Mouse (Mus musculus): ENCODE measurements around the gene Cgn. TPM values are rescaled to one million over a fixed set of nuclear protein-coding genes. Genes with fewer than 3 reads are reported as not detected.

Gene Cgn
- polyA plus RNA-seq (2016; fragmentation: Nextera tagmentation; extraction: Ambion mirVana): 7.2 and 8.1 TPM in 2 replicates

DNA sequence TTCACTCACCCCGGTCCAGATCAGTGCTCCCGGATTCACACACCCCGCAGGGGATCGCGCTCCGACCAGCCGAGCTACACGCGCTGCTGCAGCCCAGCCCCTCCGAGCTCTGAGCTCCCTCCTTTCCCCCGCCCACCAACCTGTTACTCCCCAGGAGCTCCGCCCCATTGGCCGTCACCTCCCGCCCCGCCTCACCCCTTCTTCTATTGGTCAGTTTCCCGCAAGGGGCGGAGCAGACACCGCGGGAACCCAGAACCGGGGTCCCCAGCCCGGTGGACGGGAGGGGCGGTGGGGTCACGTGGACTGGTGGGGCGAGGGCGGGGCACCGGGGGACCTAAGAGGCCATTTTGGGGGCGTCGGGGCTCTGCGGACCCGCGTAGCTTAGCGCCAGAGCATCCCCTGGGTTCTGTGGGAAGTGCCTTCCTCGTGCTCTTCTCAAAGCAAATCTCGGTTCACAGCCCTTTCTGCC, at the start of gene Cgn:
Gene Cgn (minus strand): TSS at position 126 of the 469 bp plus-strand sequence.
- Histone ChIP-seq H3K27me3 (peaks cover 7% of the 10 kb centered on the region; the same call in 1 of the 2 replicates), H3K4me2 (replicated peaks) (peak within 1 kb of the TSS; percentile 86), H3K9ac (peak within 1 kb of the TSS; percentile 60), H3K36me3 (no peaks in the 10 kb centered on the region), H3K27ac (0 out of 2 replicates have a peak within 1 kb of the TSS, but pooled peaks have one; percentile 47), H3K4me1 (peaks cover 5% of the 10 kb centered on the region), H3K4me3 (peak within 1 kb of the TSS; percentile 47), H3K9me3 (no peaks in the 10 kb centered on the region)
- 0% methylated on average over 34 of the region's 35 CpGs for WGBS
- ATAC-seq (ENCODE audit: insufficient number of reproducible peaks, insufficient read depth, low FRiP score, low TSS enrichment): peak; percentile 91

GRCm38 (mm10) chr3:94835396-94835795, 49.1 kb upstream of the Cgn start:
- H3K4me3 ChIP-seq: no peak overlapping the region
- H3K4me1 ChIP-seq: peaks cover 8% of the 10 kb centered on the region
- 0 out of 2 replicates have a peak, but pooled peaks cover 3% of the 10 kb centered on the region for H3K9me3 ChIP-seq
- H3K27me3 ChIP-seq: 0 out of 2 replicates have a peak, but pooled peaks cover 3% of the 10 kb centered on the region
- no peak overlapping the region for H3K4me2 ChIP-seq (replicated peaks)
- 80% methylated on average over 3 of the region's 3 CpGs for WGBS
- H3K27ac ChIP-seq: no peak overlapping the region
- no peaks in the 10 kb centered on the region for H3K36me3 ChIP-seq
- H3K9ac ChIP-seq: no peak overlapping the region
- ATAC-seq (ENCODE audit: insufficient number of reproducible peaks, insufficient read depth, low FRiP score, low TSS enrichment): no peak

DNA sequence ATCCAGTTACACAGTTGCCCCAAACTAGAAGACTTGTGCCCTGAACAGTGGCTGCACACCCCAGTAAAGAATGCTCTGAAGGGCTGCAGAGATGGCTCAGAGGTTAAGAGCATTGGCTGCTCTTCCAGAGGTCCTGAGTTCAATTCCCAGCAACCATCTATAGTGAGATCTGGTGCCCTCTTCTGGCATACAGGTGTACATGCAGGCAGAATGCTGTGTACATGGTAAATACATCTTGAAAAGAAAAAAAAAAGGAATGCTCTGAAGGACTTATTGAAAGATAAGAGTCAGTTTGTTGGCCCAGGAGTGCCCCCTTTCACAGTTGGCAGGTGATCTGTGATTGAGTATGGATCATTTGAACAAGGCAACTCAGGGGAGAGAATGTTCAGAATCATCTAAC, 47.1 kb upstream of the Cgn start:
- Histone ChIP-seq H3K9me3 (0 out of 2 replicates have a peak, but pooled peaks cover 3% of the 10 kb centered on the region), H3K4me3 (no peak overlapping the region), H3K36me3 (no peaks in the 10 kb centered on the region), H3K4me1 (no peaks in the 10 kb centered on the region), H3K9ac (no peak overlapping the region), H3K4me2 (replicated peaks) (no peak overlapping the region), H3K27ac (no peak overlapping the region), H3K27me3 (0 out of 2 replicates have a peak, but pooled peaks cover 3% of the 10 kb centered on the region)
- ATAC-seq (ENCODE audit: insufficient number of reproducible peaks, insufficient read depth, low FRiP score, low TSS enrichment): no peak

DNA sequence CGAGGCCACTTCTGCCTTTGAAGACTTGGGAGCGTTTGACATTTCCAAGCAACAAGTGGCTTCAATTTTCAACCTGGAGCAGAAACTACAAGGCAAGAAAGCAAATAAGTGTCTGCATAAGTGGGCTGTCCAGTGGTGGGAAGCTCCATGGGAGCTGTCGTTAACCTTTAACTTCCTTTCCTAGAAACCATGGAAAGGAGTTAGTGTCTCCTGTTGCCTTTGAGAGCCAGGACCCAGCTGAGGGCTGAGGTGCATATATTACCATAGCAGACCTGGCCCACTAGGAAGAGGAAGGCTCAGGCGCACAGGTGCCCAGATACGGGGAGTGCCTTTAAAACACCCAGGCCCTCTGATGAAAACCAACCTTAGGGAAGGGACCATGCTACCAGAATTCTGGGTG, 46.4 kb upstream of the Cgn start:
- ATAC-seq (ENCODE audit: insufficient number of reproducible peaks, insufficient read depth, low FRiP score, low TSS enrichment): no peak
- Histone ChIP-seq H3K4me1 (no peaks in the 10 kb centered on the region), H3K27ac (no peak overlapping the region), H3K9ac (no peak overlapping the region), H3K4me2 (replicated peaks) (no peak overlapping the region), H3K4me3 (no peak overlapping the region), H3K36me3 (no peaks in the 10 kb centered on the region), H3K9me3 (0 out of 2 replicates have a peak, but pooled peaks cover 3% of the 10 kb centered on the region), H3K27me3 (0 out of 2 replicates have a peak, but pooled peaks cover 3% of the 10 kb centered on the region)
- WGBS: 68% methylated on average over 5 of the region's 5 CpGs

DNA sequence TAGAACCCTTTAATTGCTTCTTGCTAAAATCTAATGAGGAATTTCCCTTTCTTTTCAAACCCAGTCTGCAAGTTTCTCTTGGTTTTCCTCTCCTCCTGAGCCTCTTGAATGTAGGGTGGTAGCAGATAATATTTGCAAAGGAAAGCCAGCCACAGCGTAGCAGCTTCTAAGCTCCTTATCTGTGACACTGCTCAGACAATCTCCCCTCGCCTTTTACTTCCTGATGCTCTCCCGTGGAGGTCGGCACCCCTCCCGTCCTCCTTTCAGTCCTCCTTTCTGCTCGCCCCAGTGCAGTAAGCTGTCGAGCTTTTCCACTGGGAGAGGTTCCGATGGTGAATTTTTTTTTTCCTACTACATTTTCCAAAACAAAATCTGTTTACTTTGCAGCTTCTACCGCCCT, 45.8 kb upstream of the Cgn start:
- Histone ChIP-seq H3K4me1 (no peaks in the 10 kb centered on the region), H3K9ac (no peak overlapping the region), H3K4me3 (no peak overlapping the region), H3K27me3 (0 out of 2 replicates have a peak, but pooled peaks cover 3% of the 10 kb centered on the region), H3K4me2 (replicated peaks) (no peak overlapping the region), H3K27ac (no peak overlapping the region), H3K36me3 (no peaks in the 10 kb centered on the region), H3K9me3 (0 out of 2 replicates have a peak, but pooled peaks cover 3% of the 10 kb centered on the region)
- no peak for ATAC-seq (ENCODE audit: insufficient number of reproducible peaks, insufficient read depth, low FRiP score, low TSS enrichment)
- 19% methylated on average over 9 of the region's 9 CpGs for WGBS

DNA sequence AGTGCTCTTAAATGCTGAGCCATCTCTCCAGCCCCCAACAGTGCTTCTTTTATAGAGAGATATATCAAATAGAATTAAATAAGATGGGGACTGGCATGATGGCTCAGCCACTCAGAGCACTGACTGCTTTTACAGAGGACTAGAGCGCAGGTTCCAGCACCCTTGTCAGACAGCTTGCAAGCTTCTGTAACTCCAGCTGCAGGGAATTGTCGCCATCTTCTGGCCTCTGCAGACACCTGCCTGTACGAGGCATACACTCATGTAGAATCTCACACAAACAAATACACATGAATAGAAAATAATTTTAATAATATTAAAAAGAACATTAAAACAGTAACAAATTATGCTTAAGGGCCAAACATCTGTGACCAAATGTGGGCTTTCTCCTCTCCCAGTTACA, 37.8 kb upstream of the Cgn start:
- no peak overlapping the region for H3K27ac ChIP-seq
- ATAC-seq (ENCODE audit: insufficient number of reproducible peaks, insufficient read depth, low FRiP score, low TSS enrichment): no peak

GRCm38 (mm10) chr3:94822082-94822481, 35.8 kb upstream of the Cgn start:
- Histone ChIP-seq H3K4me3 (peak overlapping the region; percentile 60; the same call in 1 of the 2 replicates), H3K27ac (no peak overlapping the region), H3K27me3 (no peaks in the 10 kb centered on the region), H3K9me3 (no peaks in the 10 kb centered on the region), H3K9ac (0 out of 2 replicates have a peak overlapping the region, but pooled peaks have one; percentile 80), H3K4me2 (replicated peaks) (peak overlapping the region; percentile 68; the same call in 1 of the 2 replicates), H3K4me1 (no peaks in the 10 kb centered on the region), H3K36me3 (no peaks in the 10 kb centered on the region)
- no peak for ATAC-seq (ENCODE audit: insufficient number of reproducible peaks, insufficient read depth, low FRiP score, low TSS enrichment)
- WGBS: 77% methylated on average over 4 of the region's 4 CpGs

More for the DNA sequence above, 37.8 kb upstream of the Cgn start:
- Histone ChIP-seq H3K27me3 (no peaks in the 10 kb centered on the region), H3K9ac (no peak overlapping the region), H3K36me3 (no peaks in the 10 kb centered on the region), H3K4me2 (replicated peaks) (no peak overlapping the region), H3K4me3 (no peak overlapping the region), H3K9me3 (no peaks in the 10 kb centered on the region), H3K4me1 (no peaks in the 10 kb centered on the region)
- 83% methylated on average over 3 of the region's 3 CpGs for WGBS

DNA sequence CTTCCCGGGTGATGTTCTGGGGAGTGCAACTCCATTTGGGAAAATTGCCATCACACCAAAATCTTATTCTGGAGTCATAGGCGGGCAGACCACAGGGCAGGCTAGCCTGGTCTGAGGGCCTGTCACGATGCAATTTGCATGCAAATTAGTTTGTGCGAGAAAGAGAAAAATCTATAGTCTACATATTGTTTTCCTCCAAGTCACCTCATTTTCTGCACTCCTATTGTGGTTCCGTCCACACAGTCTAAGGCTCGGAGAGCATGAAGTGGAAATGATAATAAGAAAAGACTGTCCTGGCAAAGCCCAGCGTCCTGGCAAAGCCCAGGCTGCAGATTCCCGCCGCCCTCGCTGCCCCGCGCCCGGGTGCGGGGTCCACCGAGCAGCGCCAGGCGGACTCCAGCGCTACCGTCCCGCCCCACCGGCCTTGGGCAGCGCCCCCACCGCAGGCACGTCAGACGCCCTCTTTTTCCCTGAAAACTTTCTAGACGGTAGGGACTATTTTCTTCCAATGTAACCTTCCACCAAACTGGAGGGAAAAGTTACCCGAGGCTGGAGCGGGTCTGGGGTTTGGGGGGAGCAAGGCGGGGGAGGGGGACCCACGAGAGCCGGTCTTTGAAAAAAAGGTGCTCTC, 34.8 kb upstream of the Cgn start:
- H3K4me3 ChIP-seq: peak overlapping the region; percentile 60
- peak overlapping the region; percentile 86 for H3K27ac ChIP-seq
- H3K9ac ChIP-seq: peak overlapping the region; percentile 80
- no peaks in the 10 kb centered on the region for H3K4me1 ChIP-seq
- H3K36me3 ChIP-seq: no peaks in the 10 kb centered on the region
- peak overlapping the region; percentile 68 for H3K4me2 ChIP-seq (replicated peaks)
- WGBS: 2% methylated on average over 31 of the region's 31 CpGs
- H3K27me3 ChIP-seq: no peaks in the 10 kb centered on the region
- no peak; the same call in 1 of the 2 replicates for ATAC-seq (ENCODE audit: insufficient number of reproducible peaks, insufficient read depth, low FRiP score, low TSS enrichment)
- H3K9me3 ChIP-seq: no peaks in the 10 kb centered on the region

GRCm38 (mm10) chr3:94819452-94820425, 33.4 kb upstream of the Cgn start:
- Histone ChIP-seq H3K36me3 (no peaks in the 10 kb centered on the region), H3K4me3 (no peak overlapping the region), H3K27ac (peak overlapping the region; percentile 48; the same call in 1 of the 2 replicates), H3K9ac (no peak overlapping the region), H3K27me3 (no peaks in the 10 kb centered on the region), H3K9me3 (no peaks in the 10 kb centered on the region), H3K4me1 (no peaks in the 10 kb centered on the region), H3K4me2 (replicated peaks) (0 out of 2 replicates have a peak overlapping the region, but pooled peaks have one; percentile 9)
- WGBS: 49% methylated on average over 24 of the region's 24 CpGs
- peak; percentile 81 for ATAC-seq (ENCODE audit: insufficient number of reproducible peaks, insufficient read depth, low FRiP score, low TSS enrichment)

DNA sequence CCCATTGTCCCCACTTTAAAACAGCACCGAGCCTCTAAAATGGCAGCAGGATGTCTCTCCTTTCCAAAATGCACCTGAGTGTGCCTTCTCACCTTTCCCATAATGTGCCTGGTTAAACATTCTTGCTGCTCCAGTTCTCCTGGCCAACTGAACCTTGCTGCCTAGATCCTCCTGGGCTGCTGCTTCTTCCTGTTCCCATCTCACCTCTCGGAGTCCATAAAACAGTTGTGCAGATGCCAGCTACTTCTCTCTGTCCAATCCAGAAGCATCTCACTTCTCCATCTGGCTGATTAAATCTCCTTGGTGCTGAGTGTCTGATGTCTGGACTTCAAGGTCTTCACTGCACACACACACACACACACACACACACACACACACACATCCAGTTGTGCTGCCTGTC, 31.4 kb upstream of the Cgn start:
- H3K36me3 ChIP-seq: no peaks in the 10 kb centered on the region
- no peak overlapping the region for H3K4me2 ChIP-seq (replicated peaks)
- 81% methylated on average over 2 of the region's 2 CpGs for WGBS
- H3K27ac ChIP-seq: no peak overlapping the region
- no peaks in the 10 kb centered on the region for H3K9me3 ChIP-seq
- H3K27me3 ChIP-seq: no peaks in the 10 kb centered on the region
- H3K9ac ChIP-seq: no peak overlapping the region
- no peaks in the 10 kb centered on the region for H3K4me1 ChIP-seq
- ATAC-seq (ENCODE audit: insufficient number of reproducible peaks, insufficient read depth, low FRiP score, low TSS enrichment): no peak
- H3K4me3 ChIP-seq: no peak overlapping the region

DNA sequence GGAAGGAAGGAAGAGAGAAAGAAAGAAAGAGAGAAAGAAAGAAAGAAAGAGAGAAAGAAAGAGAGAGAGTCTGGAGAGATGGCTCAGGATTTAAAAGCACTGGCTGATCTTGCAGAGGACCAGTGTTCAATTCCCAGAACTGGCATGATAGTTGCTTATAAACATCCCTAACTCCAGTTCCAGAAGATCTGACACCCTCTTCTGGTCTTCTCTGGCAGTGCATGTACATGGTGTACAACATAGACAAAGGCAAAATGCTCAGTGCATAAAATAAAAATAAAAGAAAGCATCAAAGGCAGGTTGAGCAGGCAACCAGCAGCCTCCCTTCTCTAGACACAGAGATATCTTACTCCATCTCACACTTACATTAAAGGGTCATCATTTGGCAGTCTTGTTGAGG, 29.3 kb upstream of the Cgn start:
- no peak for ATAC-seq (ENCODE audit: insufficient number of reproducible peaks, insufficient read depth, low FRiP score, low TSS enrichment)
- H3K4me2 ChIP-seq (replicated peaks): no peak overlapping the region
- no peak overlapping the region for H3K9ac ChIP-seq
- no peak overlapping the region for H3K4me3 ChIP-seq
- no peaks in the 10 kb centered on the region for H3K4me1 ChIP-seq
- no peaks in the 10 kb centered on the region for H3K36me3 ChIP-seq
- no peaks in the 10 kb centered on the region for H3K27me3 ChIP-seq
- no peaks in the 10 kb centered on the region for H3K9me3 ChIP-seq
- no peak overlapping the region for H3K27ac ChIP-seq
